Mouse (Mus musculus) gastrocnemius, adult 8-10 months (tissue): ENCODE results near the gene Irf7. TPM values are rescaled to one million over a fixed set of nuclear protein-coding genes. Genes with fewer than 3 reads are reported as not detected.

Source experiments
- DNase-seq, 2 experiments: peaks; one replicate each; pipeline ENCODE4 v3.0.0; 2022; ENCODE audit warnings: low spot score in 2 of 2
- microRNA-seq: library from miRNA; unstranded; fragments of <30 nt; microRNA quantifications from one replicate; pipeline ENCODE4 v1.2.0, GENCODE M21; 2022
- total RNA-seq, 4 experiments: library from RNA; stranded (reverse); gene quantifications; 2 replicates each; pipeline ENCODE4 v1.2.4; 2022

The Irf7 gene
- total RNA-seq, 4 experiments from 2014 or later, result 0.27 to 0.80 (median 0.50) TPM

DNA sequence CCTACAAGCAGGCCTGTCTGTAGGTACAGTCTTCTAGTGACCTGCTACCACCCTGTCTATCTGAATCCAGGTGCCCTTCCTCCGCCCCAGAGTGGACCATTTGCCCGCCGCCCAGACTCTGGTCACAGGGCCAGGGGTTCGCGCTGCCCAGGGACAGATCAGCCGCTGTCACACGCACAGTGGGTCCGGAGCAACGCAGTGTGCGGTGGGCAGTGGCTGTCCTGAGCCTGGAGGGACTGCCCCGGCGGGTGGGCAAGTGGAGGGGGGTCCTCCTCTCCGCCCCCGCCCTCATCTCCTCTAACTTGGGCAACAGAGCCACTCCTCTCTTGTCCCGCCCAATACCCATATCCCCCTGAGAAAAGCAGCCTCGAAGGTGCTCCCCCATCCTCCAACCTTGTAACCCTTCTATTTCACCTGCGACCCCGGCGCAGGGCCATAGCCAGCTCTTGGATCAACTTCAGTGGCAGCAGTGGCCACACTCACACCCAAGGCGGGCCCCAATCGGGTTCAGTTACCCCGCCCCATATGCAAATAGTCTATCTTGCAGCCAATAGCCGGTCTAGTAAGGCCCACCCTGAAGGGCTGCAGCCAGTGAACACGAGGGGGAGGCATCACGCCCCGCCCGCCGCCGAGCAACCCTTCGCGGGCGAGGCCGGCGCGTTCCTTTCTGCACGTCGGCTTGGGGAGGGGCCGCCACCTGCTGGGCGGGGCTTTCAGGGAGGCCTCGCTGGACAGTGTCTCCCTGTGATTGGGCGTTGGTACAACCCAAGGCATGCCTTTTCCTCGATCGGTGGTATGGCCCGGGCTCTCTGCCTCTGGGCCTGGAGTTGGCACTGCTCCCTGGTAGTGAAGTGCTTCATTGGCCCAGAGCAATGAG lies 44.8 kb downstream of the Irf7 start:
- DNase-seq, result peak; percentile 90 to 96

DNA sequence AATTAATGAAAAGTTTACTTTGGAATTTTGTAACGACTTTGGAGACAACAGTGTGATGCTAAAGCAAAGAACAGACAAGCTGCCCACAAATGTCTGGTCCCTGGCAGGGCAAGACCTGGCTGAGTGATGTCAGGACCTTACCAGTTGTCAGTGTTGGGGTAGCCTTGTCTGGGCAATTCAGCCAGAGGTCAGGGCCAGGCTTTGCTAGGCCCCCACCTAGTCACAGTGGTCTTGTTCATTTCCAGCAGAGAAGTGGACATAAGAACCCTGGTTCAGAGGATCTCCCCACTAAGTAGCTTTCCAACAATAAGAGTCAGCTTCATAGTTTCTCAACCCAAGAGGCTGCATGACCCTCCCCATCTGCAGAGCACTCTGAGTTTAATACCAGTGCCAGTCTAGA lies 45.9 kb downstream of the Irf7 start:
- no peak for DNase-seq

- DNase-seq, result no peak
Measured at GRCm38 (mm10) chr7:141219558-141220099, 46.7 kb downstream of the Irf7 start.

DNA sequence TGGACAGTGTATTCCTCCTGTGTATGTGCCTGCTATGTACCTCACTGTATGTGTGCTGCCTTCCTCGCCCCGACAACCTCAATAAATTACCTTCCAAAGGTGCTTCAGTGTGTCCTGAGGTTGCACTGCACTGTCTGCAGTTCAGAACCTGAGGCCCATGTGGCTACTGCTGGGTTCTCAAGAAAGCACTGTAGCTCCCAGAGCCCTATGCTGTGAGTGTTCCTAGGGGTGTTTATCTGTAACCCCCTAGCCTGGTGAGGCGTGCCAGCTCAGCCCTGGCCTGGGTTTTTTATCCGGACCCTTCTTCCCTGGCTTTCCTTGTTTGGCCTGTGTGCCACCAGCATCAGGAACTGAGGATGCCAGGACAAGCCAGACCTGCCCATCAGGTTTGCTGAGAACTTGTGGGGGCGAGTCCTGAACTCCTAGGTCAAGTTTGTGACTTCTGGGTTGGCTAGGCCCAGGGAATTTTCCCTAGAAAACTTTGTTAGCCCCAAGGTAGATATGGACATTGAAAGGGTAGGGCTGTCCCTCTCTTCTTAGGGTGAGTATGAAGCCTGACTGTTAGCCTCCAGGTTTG lies 47.6 kb downstream of the Irf7 start:
- no peak for DNase-seq

DNA sequence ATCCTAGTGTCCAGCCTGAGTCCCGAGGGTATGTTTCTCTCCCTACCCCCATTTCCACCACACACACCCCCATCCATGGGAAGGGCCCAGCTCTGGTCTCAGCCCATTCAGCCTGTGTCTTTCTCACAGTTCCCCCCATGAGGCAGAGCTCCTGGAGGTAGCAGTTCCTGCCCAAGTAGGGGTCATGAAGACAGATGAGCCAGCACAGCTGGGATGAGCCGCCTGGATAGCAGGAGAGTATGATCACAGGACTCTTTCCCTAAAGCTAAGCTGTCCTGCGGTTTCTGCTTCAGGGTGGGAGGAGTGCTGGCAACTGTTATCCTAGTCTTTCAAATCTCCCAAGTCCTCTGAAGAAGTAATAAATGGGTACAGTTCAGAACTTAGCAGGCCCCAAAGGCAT lies 48.1 kb downstream of the Irf7 start:
- DNase-seq, result no peak

DNA sequence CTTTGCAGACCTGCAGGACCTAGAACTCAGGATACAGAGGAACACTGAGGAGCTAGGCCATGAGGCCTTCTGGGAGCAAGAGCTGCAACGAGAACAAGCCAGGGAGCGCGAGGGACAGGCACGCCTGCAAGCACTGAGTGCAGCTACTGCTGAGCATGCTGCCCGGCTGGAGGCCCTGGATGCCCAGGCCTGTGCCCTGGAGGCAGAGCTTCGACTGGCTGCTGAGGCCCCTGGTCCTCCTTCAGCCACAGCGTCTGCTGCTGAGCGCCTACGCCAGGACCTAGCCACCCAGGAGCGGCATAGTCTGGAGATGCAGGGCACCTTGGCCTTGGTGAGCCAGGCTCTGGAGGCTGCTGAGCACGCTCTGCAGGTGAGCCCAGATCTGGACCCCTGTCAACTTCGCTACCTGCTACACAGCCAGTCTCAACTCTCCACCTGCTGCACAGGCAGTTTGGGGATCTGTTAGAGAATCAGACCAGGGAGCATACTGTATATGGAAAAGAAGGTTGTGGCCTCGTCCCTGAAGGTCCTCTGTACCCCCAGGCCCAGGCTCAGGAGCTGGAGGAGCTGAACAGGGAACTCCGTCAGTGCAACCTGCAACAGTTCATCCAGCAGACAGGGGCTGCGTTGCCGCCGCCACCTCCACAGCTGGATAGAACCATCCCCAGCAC lies 48.8 kb downstream of the Irf7 start:
- DNase-seq, result no peak

- no peak for DNase-seq
Measured at GRCm38 (mm10) chr7:141216894-141217293, 49.4 kb downstream of the Irf7 start.

GRCm38 (mm10) chr7:141215880-141216733 lies 50.2 kb downstream of the Irf7 start:
- DNase-seq, result no peak

DNA sequence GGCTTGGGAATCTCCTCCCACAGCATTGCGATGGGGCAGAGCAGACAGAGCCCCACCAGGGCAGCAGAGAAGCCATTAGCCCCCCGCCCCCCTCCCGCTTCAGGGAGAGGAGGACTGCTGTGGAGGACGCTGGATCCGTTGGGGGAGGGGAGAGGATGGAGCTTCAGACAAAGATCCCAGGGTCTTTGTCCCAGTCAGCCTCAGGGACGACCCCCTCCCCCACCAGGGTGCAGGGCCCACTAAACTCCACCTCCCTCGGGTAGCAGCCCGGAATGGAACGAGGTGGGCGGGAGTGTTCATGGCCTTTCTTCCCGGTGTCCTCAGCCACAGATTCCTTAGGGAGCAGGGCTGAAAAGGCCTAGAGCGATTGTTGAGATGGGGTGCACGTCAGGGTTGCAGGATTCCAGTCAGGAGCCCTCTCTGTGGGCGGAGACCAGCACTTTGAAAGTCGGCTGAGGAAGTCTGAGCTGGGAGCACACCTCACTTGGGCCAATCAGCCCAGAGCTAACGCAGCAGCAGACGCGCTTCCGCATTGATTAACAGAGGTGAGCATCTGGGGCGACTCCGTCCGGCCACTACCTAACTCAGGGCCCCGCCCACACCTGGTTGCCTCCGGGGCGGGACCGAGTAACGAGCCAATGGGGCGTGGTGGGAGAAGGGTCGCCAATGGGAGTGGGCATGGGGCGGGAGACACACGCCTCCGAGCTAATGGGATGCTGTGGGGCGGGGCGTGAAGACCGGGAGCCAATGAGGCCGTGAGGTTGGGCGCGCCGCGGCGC lies 51.0 kb downstream of the Irf7 start, which contains the start of gene Rassf7:
TSS of gene Rassf7 (plus strand) at position 760 of the 779 bp plus-strand sequence.
- DNase-seq, result peak; percentile 69 to 75

GRCm38 (mm10) chr7:141214310-141214709 lies 52.0 kb downstream of the Irf7 start:
- no peak for DNase-seq

DNA sequence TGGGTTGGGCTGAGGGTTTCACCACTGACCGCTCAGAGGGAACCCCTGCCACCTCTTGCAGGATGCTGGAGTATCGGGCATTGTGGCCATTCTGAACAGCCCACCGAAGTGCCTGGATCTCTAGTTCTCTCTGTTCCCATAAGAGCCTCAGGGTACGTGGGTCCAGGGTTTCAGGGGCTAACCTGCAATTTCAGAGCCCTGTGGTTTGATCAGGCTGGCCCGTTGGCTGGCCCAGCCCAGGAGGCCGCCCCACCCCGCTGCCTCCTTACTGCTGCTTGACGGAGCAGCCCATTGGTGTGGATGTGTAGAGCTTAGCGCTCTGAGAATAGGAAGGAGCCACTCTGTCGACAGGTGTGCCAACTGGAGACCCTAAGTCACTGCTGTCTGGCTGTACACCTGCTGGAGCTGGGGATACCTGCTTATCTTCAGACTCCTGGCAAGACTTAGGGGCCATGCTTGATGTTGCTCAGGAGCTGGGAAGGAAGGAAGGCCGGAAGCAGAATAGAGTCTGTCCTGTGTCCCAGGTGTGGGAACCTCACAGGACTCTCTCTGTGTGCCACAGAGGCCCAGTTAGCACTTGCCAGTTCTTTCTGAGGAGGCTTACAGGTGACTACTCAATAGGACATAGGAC lies 52.6 kb downstream of the Irf7 start, which contains the start of gene Lmntd2:
TSS of gene Lmntd2 (minus strand) at position 476 of the 631 bp plus-strand sequence.
- no peak for DNase-seq

- DNase-seq, result no peak
Measured at GRCm38 (mm10) chr7:141213133-141213532, 53.1 kb downstream of the Irf7 start.

Small RNA genes lying within 50 kb of the gene (microRNA-seq; reads per million reads assigned to microRNA genes)
- gene Mir210, result 67.3 reads per million, percentile 44 among the genes with 10 or more reads in this experiment

Other genes with a start within 250 kb of the Irf7 start
- gene Ifitm6, start 248.6 kb downstream of the Irf7 start, total RNA-seq, result not detected
- gene Gm17387, start 237.3 kb downstream of the Irf7 start, total RNA-seq, result not detected
- under 1 TPM in 2 of 4 experiments, not detected in 2; 0.20 to 0.59 TPM for gene B4galnt4, start 205.4 kb downstream of the Irf7 start, total RNA-seq
- gene Pkp3, start 188.3 kb downstream of the Irf7 start, total RNA-seq, result not detected
- 1 to 10 TPM; 1.4 to 1.6 (median 1.5) TPM for gene Sigirr, start 165.9 kb downstream of the Irf7 start, total RNA-seq
- gene Ano9, start 148.7 kb downstream of the Irf7 start, total RNA-seq, result not detected
- gene Ptdss2, start 144.1 kb downstream of the Irf7 start, total RNA-seq, result 10 to 100 TPM; 18.6 to 26.4 (median 22.0) TPM
- gene Rnh1, start 93.6 kb downstream of the Irf7 start, total RNA-seq, result 10 to 100 TPM; 51.3 to 63.6 (median 53.6) TPM
- gene Hras, start 72.5 kb downstream of the Irf7 start, total RNA-seq, result 100 to 1,000 TPM; 112 to 158 (median 132) TPM
- gene Lrrc56, start 72.3 kb downstream of the Irf7 start, total RNA-seq, result 1 to 10 TPM; 1.4 to 2.5 (median 2.0) TPM
- gene Lmntd2, start 52.4 kb downstream of the Irf7 start, total RNA-seq, result not detected
- gene Rassf7, start 50.6 kb downstream of the Irf7 start, total RNA-seq, result under 1 TPM in 2 of 4 experiments, not detected in 2; 0.38 to 0.56 TPM
- 10 to 100 TPM; 16.8 to 25.3 (median 19.4) TPM for gene Phrf1, start 37.7 kb downstream of the Irf7 start, total RNA-seq
- not detected for gene Cdhr5, start 10.3 kb upstream of the Irf7 start, total RNA-seq
- gene Sct, start 12.7 kb upstream of the Irf7 start, total RNA-seq, result not detected
- not detected for gene Drd4, start 25.5 kb upstream of the Irf7 start, total RNA-seq
- gene Deaf1, start 61.2 kb upstream of the Irf7 start, total RNA-seq, result 10 to 100 TPM; 10.6 to 15.1 (median 12.7) TPM
- 10 to 100 TPM in 3 of 4 experiments, 1 to 10 TPM in 1; 9.1 to 11.5 (median 11.3) TPM for gene Tmem80, start 61.3 kb upstream of the Irf7 start, total RNA-seq
- gene Eps8l2, start 72.4 kb upstream of the Irf7 start, total RNA-seq, result 1 to 10 TPM; 1.3 to 3.4 (median 2.2) TPM
- 10 to 100 TPM; 81.4 to 87.7 (median 84.4) TPM for gene Taldo1, start 125.7 kb upstream of the Irf7 start, total RNA-seq
- gene Gatd1, start 147.7 kb upstream of the Irf7 start, total RNA-seq, result 1 to 10 TPM; 6.5 to 9.8 (median 7.8) TPM
- under 1 TPM in 2 of 4 experiments, not detected in 2; 0.16 to 0.48 TPM for gene Cend1, start 163.0 kb upstream of the Irf7 start, total RNA-seq
- 10 to 100 TPM; 14.5 to 19.5 (median 14.7) TPM for gene Slc25a22, start 171.4 kb upstream of the Irf7 start, total RNA-seq
- under 1 TPM; 0.07 to 0.51 (median 0.19) TPM for gene Pidd1, start 177.5 kb upstream of the Irf7 start, total RNA-seq
- gene Rplp2, start 180.9 kb upstream of the Irf7 start, total RNA-seq, result 100 to 1,000 TPM; 719 to 844 (median 773) TPM
- 100 to 1,000 TPM; 250 to 384 (median 284) TPM for gene Pnpla2, start 188.7 kb upstream of the Irf7 start, total RNA-seq
- 10 to 100 TPM in 1 of 4 experiments, 1 to 10 TPM in 3; 3.3 to 11.4 (median 6.9) TPM for gene Cracr2b, start 194.6 kb upstream of the Irf7 start, total RNA-seq
- gene Cd151, start 200.9 kb upstream of the Irf7 start, total RNA-seq, result 10 to 100 TPM; 78.2 to 98.0 (median 86.2) TPM
- 10 to 100 TPM; 57.4 to 68.5 (median 63.7) TPM for gene Polr2l, start 208.7 kb upstream of the Irf7 start, total RNA-seq
- 10 to 100 TPM in 2 of 4 experiments, 1 to 10 TPM in 2; 8.1 to 15.1 (median 11.9) TPM for gene Tspan4, start 208.8 kb upstream of the Irf7 start, total RNA-seq